Mouse (Mus musculus) C2C12 (cell line): Measurements from ENCODE around the gene Actn1.

Experiments used
- CTCF ChIP-seq: IDR thresholded peaks from one replicate; pipeline ENCODE4 v1.5.1; 2011; ENCODE audit not compliant: control insufficient read depth, insufficient read depth, insufficient read length
- MYOD1 ChIP-seq: IDR thresholded peaks from one replicate; pipeline ENCODE4 v1.6.1; 2011; ENCODE audit warnings: low read depth; ENCODE audit not compliant: control insufficient read depth, insufficient read length

- TF ChIP-seq CTCF = no peak
- no peak for TF ChIP-seq MYOD1
Observed at GRCm38 (mm10) chr12:80137744-80138143, 122.4 kb downstream of the Actn1 start.
